Mouse (Mus musculus) cerebellum, adult 2 months (tissue): Measurements from ENCODE around the gene Esrrb.

Experiments
- CTCF ChIP-seq: fragments of 200-500 bp; IDR thresholded peaks from 2 replicates; pipeline ENCODE4 v1.5.1; 2011; ENCODE audit warnings: low read depth, mild to moderate bottlenecking, control low read depth, low read length, moderate library complexity, borderline replicate concordance; ENCODE audit not compliant: insufficient read depth
- POLR2A ChIP-seq: fragments of 200-500 bp; IDR thresholded peaks from 2 replicates; pipeline ENCODE4 v1.6.1; 2011; ENCODE audit warnings: low read length, control low read depth, borderline replicate concordance; ENCODE audit not compliant: insufficient read depth

DNA sequence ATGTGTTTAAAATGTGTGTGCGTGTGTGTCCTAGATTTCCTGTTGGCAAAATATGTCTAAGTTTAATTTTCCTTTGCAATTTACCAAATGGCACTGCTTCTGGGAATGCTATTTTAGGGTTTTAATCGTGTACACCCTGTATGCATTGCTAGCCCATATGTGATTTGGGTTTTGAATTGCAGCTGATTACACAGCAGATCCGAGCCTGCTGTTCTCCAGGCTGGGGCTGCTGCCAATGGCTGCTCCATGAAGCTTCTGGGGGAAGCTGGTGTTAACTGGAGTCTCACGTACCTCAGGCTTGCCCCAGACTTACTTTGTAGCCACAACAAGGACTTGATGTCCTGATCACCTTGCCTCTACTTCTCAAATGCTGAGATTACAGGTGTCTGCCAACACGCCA, 205.1 kb downstream of the Esrrb start:
- TF ChIP-seq CTCF, result no peak
- no peak for TF ChIP-seq POLR2A
